In genomic region chr10:13451640-13452039, GRCm38 (mm10) we compare ENCODE assay signal across 28 mouse cellular contexts.
"Had no signal": no experiment of that assay in that cellular context is flagged by ENCODE, and none has a peak within 500 bp of the region (broad histone marks: within the 10 kb centered on the region; RNA-seq: fewer than 3 reads in every experiment).

No protein-coding gene starts in this region.

- DNase-seq: cerebellum, adult 18-20 months; cerebellum, adult 2 months; cerebellum, adult 8-10 months; cerebellum, adult 9-10 months; cerebellum, adult 9-11 months; cerebellum, postnatal 10 days; cerebellum, postnatal 14 days; cerebellum, postnatal 25 days; cerebellum, postnatal 36 days; embryo, embryonic 11 days; forebrain, postnatal 0 days; gastrocnemius, adult 2 months; gastrocnemius, postnatal 10 days; gastrocnemius, postnatal 14 days; gastrocnemius, postnatal 25 days; gastrocnemius, postnatal 36 days; heart, adult 11 months; heart, adult 18-20 months; heart, adult 2 months had no signal

- H3K9ac ChIP-seq: embryonic facial prominence, embryonic 12.5 days; embryonic facial prominence, embryonic 13.5 days; embryonic facial prominence, embryonic 15.5 days; forebrain, embryonic 13.5 days; forebrain, embryonic 15.5 days; forebrain, postnatal 0 days had no signal

- ATAC-seq: forebrain, embryonic 13.5 days; forebrain, embryonic 14.5 days; forebrain, embryonic 15.5 days; forebrain, embryonic 16.5 days; forebrain, postnatal 0 days had no signal

- H3K4me1 ChIP-seq: embryonic facial prominence, embryonic 10.5 days; embryonic facial prominence, embryonic 12.5 days had no signal

- H3K4me2 ChIP-seq: embryonic facial prominence, embryonic 12.5 days; embryonic facial prominence, embryonic 13.5 days; embryonic facial prominence, embryonic 15.5 days; forebrain, embryonic 13.5 days; forebrain, embryonic 15.5 days had no signal

- H3K27me3 ChIP-seq: embryonic facial prominence, embryonic 12.5 days; embryonic facial prominence, embryonic 13.5 days; embryonic facial prominence, embryonic 15.5 days; forebrain, embryonic 13.5 days; forebrain, embryonic 15.5 days had no signal

- H3K36me3 ChIP-seq: embryonic facial prominence, embryonic 10.5 days; embryonic facial prominence, embryonic 12.5 days; embryonic facial prominence, embryonic 13.5 days; embryonic facial prominence, embryonic 15.5 days; forebrain, embryonic 15.5 days had no signal

- H3K27ac ChIP-seq: embryonic facial prominence, embryonic 10.5 days; embryonic facial prominence, embryonic 12.5 days; embryonic facial prominence, embryonic 13.5 days; embryonic facial prominence, embryonic 15.5 days; forebrain, embryonic 13.5 days; forebrain, embryonic 15.5 days; gastrocnemius, adult 2 months; heart, adult 2 months had no signal

- H3K4me3 ChIP-seq: embryonic facial prominence, embryonic 10.5 days; embryonic facial prominence, embryonic 12.5 days; embryonic facial prominence, embryonic 13.5 days; embryonic facial prominence, embryonic 15.5 days; erythroblast, embryonic 14.5 days; forebrain, embryonic 13.5 days; forebrain, embryonic 15.5 days; gastrocnemius, adult 2 months; heart, adult 2 months had no signal

- H3K9me3 ChIP-seq: embryonic facial prominence, embryonic 10.5 days; embryonic facial prominence, embryonic 12.5 days; embryonic facial prominence, embryonic 13.5 days; embryonic facial prominence, embryonic 15.5 days; forebrain, embryonic 13.5 days; forebrain, embryonic 15.5 days had no signal
